Mouse (Mus musculus) C2C12 (cell line): Measurements from ENCODE around the gene Tlr9. TPM values are rescaled to one million over a fixed set of nuclear protein-coding genes. Genes with fewer than 3 reads are reported as not detected.

Experiments used
- H3K27me3 ChIP-seq: one replicate; pipeline ENCODE4 v1.6.1; 2011; ENCODE audit not compliant: control insufficient read depth, insufficient read depth, insufficient read length
- H3K36me3 ChIP-seq: one replicate; pipeline ENCODE4 v1.6.1; 2011; ENCODE audit not compliant: control insufficient read depth, insufficient read depth
- H3K4me3 ChIP-seq: one replicate; pipeline ENCODE4 v1.5.1; 2011; ENCODE audit warnings: mild to moderate bottlenecking, control low read depth; ENCODE audit not compliant: poor library complexity, insufficient read depth, severe bottlenecking
- H3K79me2 ChIP-seq: one replicate; pipeline ENCODE4 v1.6.1; 2011; ENCODE audit not compliant: control insufficient read depth, insufficient read depth
- H3K79me3 ChIP-seq: one replicate; pipeline ENCODE4 v1.6.1; 2011; ENCODE audit warnings: low read depth, control low read depth
- H3ac ChIP-seq: one replicate; pipeline ENCODE3; 2011; ENCODE audit warnings: low read depth; ENCODE audit not compliant: control insufficient read depth, insufficient read length
- CEBPB ChIP-seq: IDR thresholded peaks from one replicate; pipeline ENCODE4 v1.6.1; 2011; ENCODE audit warnings: low read depth, mild to moderate bottlenecking, control low read depth, moderate library complexity
- CTCF ChIP-seq: IDR thresholded peaks from one replicate; pipeline ENCODE4 v1.5.1; 2011; ENCODE audit not compliant: control insufficient read depth, insufficient read depth, insufficient read length
- FOSL1 ChIP-seq: IDR thresholded peaks from one replicate; pipeline ENCODE4 v1.8.0; 2011; ENCODE audit warnings: mild to moderate bottlenecking, low read length; ENCODE audit not compliant: poor library complexity, insufficient read depth, severe bottlenecking
- MAX ChIP-seq: IDR thresholded peaks from one replicate; pipeline ENCODE4 v1.6.1; 2011; ENCODE audit warnings: mild to moderate bottlenecking, control low read depth
- MYOD1 ChIP-seq: IDR thresholded peaks from one replicate; pipeline ENCODE4 v1.6.1; 2011; ENCODE audit warnings: low read depth; ENCODE audit not compliant: control insufficient read depth, insufficient read length
- MYOG ChIP-seq: IDR thresholded peaks from one replicate; pipeline ENCODE4 v1.6.1; 2011; ENCODE audit not compliant: control insufficient read depth, insufficient read length; ENCODE audit errors: extremely low read depth
- USF1 ChIP-seq: IDR thresholded peaks from one replicate; pipeline ENCODE4 v1.6.1; 2011; ENCODE audit warnings: low read depth, mild to moderate bottlenecking, control low read depth, moderate library complexity
- long read RNA-seq, 2 experiments: library from polyadenylated mRNA; unstranded; transcript quantifications; one replicate each; pipeline ENCODE4 v2.0.0; 2019 to 2020
- polyA plus RNA-seq: library from polyadenylated mRNA; unstranded; fragments of >200 nt; fragmentation: generic; extraction: Trizol; gene quantifications from one replicate; pipeline ENCODE4 v1.2.1, GENCODE M21; 2012; ENCODE audit warnings: missing spikeins

The Tlr9 gene
- not detected for polyA plus RNA-seq
- long read RNA-seq, experiment 1 = 0 reads
- long read RNA-seq, experiment 2 = 0 reads

DNA sequence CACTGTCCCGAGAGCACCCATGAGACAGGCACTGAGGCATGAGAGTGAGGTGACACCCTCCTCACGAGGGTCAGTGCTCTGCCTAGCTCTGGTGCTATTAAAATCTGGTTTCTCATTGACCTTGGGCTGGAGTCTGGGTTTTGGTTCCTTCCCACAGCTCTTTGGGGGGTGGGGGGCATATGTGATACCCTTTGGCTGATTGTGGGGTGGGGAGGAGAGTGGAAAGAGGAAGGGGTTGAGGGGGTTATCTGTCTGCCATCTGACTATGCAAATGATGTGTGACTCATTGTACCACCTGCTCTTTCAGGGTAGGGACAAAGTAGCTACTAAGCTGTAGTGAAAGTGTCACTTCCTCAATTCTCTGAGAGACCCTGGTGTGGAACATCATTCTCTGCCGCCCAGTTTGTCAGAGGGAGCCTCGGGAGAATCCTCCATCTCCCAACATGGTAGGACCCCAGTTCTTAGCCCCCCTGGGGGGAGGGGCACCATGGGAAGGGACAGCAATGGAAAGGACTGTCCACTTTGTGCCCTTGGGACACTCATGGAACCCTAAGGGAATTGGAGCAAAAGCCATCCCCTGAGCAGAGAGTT, at the start of gene Tlr9:
Tlr9 (plus strand) TSS at position 338 of the 591 bp plus-strand sequence.
- Histone ChIP-seq H3K79me3 (no peaks in the 10 kb centered on the region), H3K27me3 (peaks cover 35% of the 10 kb centered on the region), H3K79me2 (no peaks in the 10 kb centered on the region), H3K36me3 (no peaks in the 10 kb centered on the region), H3K4me3 (no peak within 1 kb of the TSS), H3ac (no peak within 1 kb of the TSS)
- TF ChIP-seq CEBPB (no peak), MYOG (no peak), MYOD1 (no peak)

DNA sequence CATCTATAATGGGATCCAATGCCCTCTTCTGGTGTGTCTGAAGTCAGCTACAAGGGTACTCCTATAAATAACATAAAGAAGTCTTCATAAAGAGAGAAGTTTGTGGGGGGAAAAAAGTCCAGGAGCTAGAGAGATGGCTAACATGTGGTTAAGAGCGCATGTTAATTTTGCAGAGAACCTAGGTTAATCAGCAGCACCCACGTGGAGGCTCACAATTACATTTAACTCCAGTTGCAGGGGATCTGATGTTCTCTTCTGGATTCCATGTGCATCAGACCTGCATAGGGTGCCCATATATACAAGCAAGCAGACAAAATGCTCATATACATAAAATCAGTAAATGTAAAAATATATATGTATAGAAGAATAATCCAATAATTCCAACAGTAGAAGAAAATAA, 49.0 kb upstream of the Tlr9 start:
- Histone ChIP-seq H3K27me3 (no peaks in the 10 kb centered on the region), H3ac (no peak overlapping the region), H3K79me3 (peaks cover 67% of the 10 kb centered on the region), H3K79me2 (peaks cover 77% of the 10 kb centered on the region), H3K36me3 (peaks cover 26% of the 10 kb centered on the region), H3K4me3 (peak overlapping the region; percentile 2)
- TF ChIP-seq MAX (no peak), CEBPB (no peak), CTCF (no peak), USF1 (no peak), FOSL1 (no peak), MYOG (no peak), MYOD1 (no peak)

DNA sequence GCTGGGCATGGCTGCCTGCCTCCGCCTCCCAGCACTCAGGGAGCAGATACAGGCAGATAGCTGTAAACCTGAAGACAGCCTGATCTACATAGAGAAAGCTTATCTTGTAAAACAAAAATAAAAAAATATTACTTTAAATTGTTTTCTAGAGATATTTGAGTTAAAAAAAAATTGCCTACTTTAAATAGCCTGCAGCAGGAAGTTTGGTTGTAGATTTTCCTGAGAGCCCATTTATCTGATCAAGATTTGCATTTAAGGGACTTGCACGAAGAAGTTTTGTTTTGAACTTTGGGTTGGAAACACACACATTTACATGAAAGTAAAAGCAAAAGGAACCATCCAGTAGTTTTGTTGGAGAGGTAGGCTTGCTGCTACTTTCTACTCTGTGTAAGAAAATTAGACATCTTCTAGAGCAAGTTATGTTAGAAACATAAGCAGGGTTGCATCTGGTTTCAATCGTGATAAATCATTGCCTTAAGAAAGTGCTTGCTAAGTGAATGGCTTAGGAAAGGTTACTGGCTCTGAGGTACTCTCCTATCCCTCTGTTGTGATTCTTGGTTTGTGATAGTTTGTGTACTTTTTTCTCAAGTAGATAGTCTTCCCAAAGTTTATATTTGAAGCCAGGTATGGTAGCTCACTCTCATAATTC, 46.7 kb upstream of the Tlr9 start:
- Histone ChIP-seq H3K36me3 (peaks cover 46% of the 10 kb centered on the region), H3K4me3 (no peak overlapping the region), H3K79me3 (peaks cover 74% of the 10 kb centered on the region), H3K79me2 (peaks cover 100% of the 10 kb centered on the region), H3K27me3 (no peaks in the 10 kb centered on the region), H3ac (no peak overlapping the region)
- TF ChIP-seq MYOG (no peak), CEBPB (no peak), MAX (no peak)

- Histone ChIP-seq H3K36me3 (peaks cover 56% of the 10 kb centered on the region), H3K79me3 (peaks cover 71% of the 10 kb centered on the region)
- TF ChIP-seq MYOG (no peak), FOSL1 (no peak), CTCF (no peak)
These were observed 45.6 kb upstream of the Tlr9 start for GRCm38 (mm10) chr9:106176769-106177168.

GRCm38 (mm10) chr9:106177799-106178198, 44.6 kb upstream of the Tlr9 start:
- H3K36me3 ChIP-seq = peaks cover 66% of the 10 kb centered on the region
- H3K79me3 ChIP-seq = peaks cover 62% of the 10 kb centered on the region
- no peak for TF ChIP-seq USF1
- no peak for TF ChIP-seq CEBPB
- TF ChIP-seq CTCF = no peak
- no peak for TF ChIP-seq MYOG
- TF ChIP-seq FOSL1 = no peak
- no peak for TF ChIP-seq MAX
- H3K79me2 ChIP-seq = peaks cover 98% of the 10 kb centered on the region
- H3K4me3 ChIP-seq = no peak overlapping the region
- H3ac ChIP-seq = no peak overlapping the region
- no peaks in the 10 kb centered on the region for H3K27me3 ChIP-seq

More at GRCm38 (mm10) chr9:106176769-106177168, 45.6 kb upstream of the Tlr9 start:
- no peak overlapping the region for H3K4me3 ChIP-seq
- H3ac ChIP-seq = no peak overlapping the region
- peaks cover 100% of the 10 kb centered on the region for H3K79me2 ChIP-seq
- H3K27me3 ChIP-seq = no peaks in the 10 kb centered on the region

DNA sequence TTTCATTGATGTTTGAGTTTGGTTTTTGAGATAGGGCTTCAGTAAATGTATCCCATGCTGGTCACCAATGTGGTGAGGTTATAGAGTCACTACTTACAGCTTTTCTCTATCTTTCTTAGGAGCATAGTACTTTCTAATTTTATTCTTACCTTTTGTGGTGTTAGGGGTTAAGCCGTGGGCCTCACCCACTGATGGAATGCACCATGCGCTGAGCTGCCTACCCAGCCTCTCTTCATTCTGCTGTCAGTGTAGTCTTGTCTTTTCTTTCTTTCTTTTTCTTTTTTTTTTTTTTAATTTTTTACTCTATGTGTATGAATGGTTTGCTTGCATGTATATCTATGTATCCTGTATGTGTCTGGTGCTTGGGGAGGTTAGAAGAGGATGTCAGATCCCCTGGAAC, 42.9 kb upstream of the Tlr9 start:
- H3K79me2 ChIP-seq = peaks cover 84% of the 10 kb centered on the region
- H3K79me3 ChIP-seq = peaks cover 45% of the 10 kb centered on the region
- peaks cover 83% of the 10 kb centered on the region for H3K36me3 ChIP-seq
- no peak overlapping the region for H3ac ChIP-seq
- TF ChIP-seq MYOD1 (no peak), USF1 (no peak), CEBPB (no peak), MAX (no peak), CTCF (no peak), MYOG (no peak), FOSL1 (no peak)
- no peaks in the 10 kb centered on the region for H3K27me3 ChIP-seq
- no peak overlapping the region for H3K4me3 ChIP-seq
